Mouse (Mus musculus) megakaryocyte, embryonic 14.5 days (primary cell): ENCODE results near the gene Fst.

Experiments used
- FLI1 ChIP-seq: IDR thresholded peaks from 2 replicates; pipeline ENCODE4 v1.6.1; 2012; ENCODE audit warnings: low read length, inconsistent platforms, mixed read lengths
- GATA1 ChIP-seq: IDR thresholded peaks from 3 replicates; pipeline ENCODE4 v1.6.1; 2012; ENCODE audit warnings: mixed read lengths, low read length, inconsistent platforms, borderline replicate concordance

GRCm38 (mm10) chr13:114455788-114456187, 3.0 kb downstream of the Fst start:
- TF ChIP-seq GATA1 (no peak), FLI1 (no peak)
